Comparison of ENCODE assay signal across 15 mouse cellular contexts in genomic region chr11:11772196-11772595, GRCm38 (mm10).
"Had no signal": no experiment of that assay in that cellular context is flagged by ENCODE, and none has a peak within 500 bp of the region (broad histone marks: within the 10 kb centered on the region; RNA-seq: fewer than 3 reads in every experiment).

No protein-coding gene starts in this region.

- H3K27me3 ChIP-seq: neural tube, embryonic 15.5 days; stomach, embryonic 15.5 days had no signal

- H3K4me2 ChIP-seq: neural tube, embryonic 15.5 days; stomach, embryonic 15.5 days had no signal

- H3K9ac ChIP-seq: neural tube, embryonic 15.5 days; stomach, embryonic 15.5 days had no signal

- H3K4me3 ChIP-seq: neural tube, embryonic 15.5 days; stomach, embryonic 15.5 days had no signal

- H3K4me1 ChIP-seq: neural tube, embryonic 15.5 days; stomach, embryonic 15.5 days had no signal

- DNase-seq: retina, postnatal 1 day; right cerebral cortex, adult 18-20 months; right cerebral cortex, postnatal 14 days; right cerebral cortex, postnatal 25 days; right cerebral cortex, postnatal 4 days; spleen, adult 18-20 months; thymus, adult 18-20 months; thymus, adult 2 months; thymus, postnatal 14 days; thymus, postnatal 25 days; thymus, postnatal 36 days; thymus, postnatal 4 days had no signal

- H3K36me3 ChIP-seq: neural tube, embryonic 15.5 days; stomach, embryonic 15.5 days had no signal

- H3K9me3 ChIP-seq: neural tube, embryonic 15.5 days; stomach, embryonic 15.5 days had no signal

- H3K27ac ChIP-seq: neural tube, embryonic 15.5 days; stomach, embryonic 15.5 days; stomach, postnatal 0 days had no signal
